Mouse (Mus musculus): ENCODE results near the gene Scn3b. TPM values are rescaled to one million over a fixed set of nuclear protein-coding genes. Genes with fewer than 3 reads are reported as not detected.

Gene Scn3b
- polyA plus RNA-seq, 1 experiment from 2014 or later, result 37.6 TPM

GRCm38 (mm10) chr9:40263874-40264273 lies 5.1 kb upstream of the Scn3b start:
- no peaks in the 10 kb centered on the region for H3K9me3 ChIP-seq (ENCODE audit: low read length)
- H3K4me1 ChIP-seq (ENCODE audit: insufficient read depth, low read depth, low read length), result no peaks in the 10 kb centered on the region
- no peak overlapping the region for H3K27ac ChIP-seq (ENCODE audit: low read length)
- no peaks in the 10 kb centered on the region for H3K36me3 ChIP-seq (ENCODE audit: insufficient read depth, low read length)
- 45% methylated on average over 6 of the region's 6 CpGs for WGBS
- H3K4me3 ChIP-seq (ENCODE audit: low read depth, low read length), result no peak overlapping the region
- no peak for ATAC-seq
- no peak overlapping the region for H3K4me2 ChIP-seq (replicated peaks; ENCODE audit: low read depth, low read length)
- no peak overlapping the region for H3K9ac ChIP-seq (replicated peaks; ENCODE audit: low read depth)
- 0 out of 2 replicates have a peak, but pooled peaks cover 5% of the 10 kb centered on the region for H3K27me3 ChIP-seq (replicated peaks; ENCODE audit: insufficient read depth, low read length)
- TF ChIP-seq EP300 (IDR thresholded peaks at IDR 0.05), result no peak
- TF ChIP-seq CTCF (IDR thresholded peaks at IDR 0.05), result no peak
- no peak for DNase-seq (ENCODE audit: low spot score)

GRCm38 (mm10) chr9:40268040-40268747 lies 823 bp upstream of the Scn3b start:
- Histone ChIP-seq H3K4me3 (ENCODE audit: low read depth, low read length) (no peak overlapping the region), H3K4me1 (ENCODE audit: insufficient read depth, low read depth, low read length) (no peaks in the 10 kb centered on the region), H3K9me3 (ENCODE audit: low read length) (no peaks in the 10 kb centered on the region), H3K27me3 (replicated peaks; ENCODE audit: insufficient read depth, low read length) (0 out of 2 replicates have a peak, but pooled peaks cover 9% of the 10 kb centered on the region), H3K4me2 (replicated peaks; ENCODE audit: low read depth, low read length) (peak overlapping the region; percentile 56), H3K9ac (replicated peaks; ENCODE audit: low read depth) (no peak overlapping the region), H3K36me3 (ENCODE audit: insufficient read depth, low read length) (no peaks in the 10 kb centered on the region), H3K27ac (ENCODE audit: low read length) (no peak overlapping the region)
- 14% methylated on average over 21 of the region's 21 CpGs for WGBS
- DNase-seq (ENCODE audit: low spot score) (peak; percentile 29), ATAC-seq (no peak)
- TF ChIP-seq EP300 (IDR thresholded peaks at IDR 0.05) (no peak), CTCF (IDR thresholded peaks at IDR 0.05) (peak; percentile 23; the same call in 1 of the 2 replicates)

- Histone ChIP-seq H3K9me3 (ENCODE audit: low read length) (no peaks in the 10 kb centered on the region), H3K4me1 (ENCODE audit: insufficient read depth, low read depth, low read length) (no peaks in the 10 kb centered on the region; the same call in 1 of the 2 replicates), H3K4me3 (ENCODE audit: low read depth, low read length) (peak overlapping the region; percentile 34; the same call in 1 of the 2 replicates), H3K4me2 (replicated peaks; ENCODE audit: low read depth, low read length) (peak overlapping the region; percentile 56), H3K9ac (replicated peaks; ENCODE audit: low read depth) (no peak overlapping the region), H3K27me3 (replicated peaks; ENCODE audit: insufficient read depth, low read length) (0 out of 2 replicates have a peak, but pooled peaks cover 9% of the 10 kb centered on the region), H3K36me3 (ENCODE audit: insufficient read depth, low read length) (no peaks in the 10 kb centered on the region), H3K27ac (ENCODE audit: low read length) (0 out of 2 replicates have a peak overlapping the region, but pooled peaks have one; percentile 26)
- WGBS, result 0% methylated on average over 4 of the region's 4 CpGs
- DNase-seq (ENCODE audit: low spot score) (no peak), ATAC-seq (0 out of 2 replicates have a peak, but pooled peaks have one; percentile 10)
- TF ChIP-seq CTCF (IDR thresholded peaks at IDR 0.05), result no peak
- TF ChIP-seq EP300 (IDR thresholded peaks at IDR 0.05), result no peak
These were observed 292 bp upstream of the Scn3b start for GRCm38 (mm10) chr9:40268748-40269102.

GRCm38 (mm10) chr9:40269880-40270279 lies 863 bp downstream of the Scn3b start:
- Histone ChIP-seq H3K4me1 (ENCODE audit: insufficient read depth, low read depth, low read length) (no peaks in the 10 kb centered on the region; the same call in 1 of the 2 replicates), H3K36me3 (ENCODE audit: insufficient read depth, low read length) (no peaks in the 10 kb centered on the region), H3K9me3 (ENCODE audit: low read length) (no peaks in the 10 kb centered on the region), H3K9ac (replicated peaks; ENCODE audit: low read depth) (no peak overlapping the region), H3K4me3 (ENCODE audit: low read depth, low read length) (peak overlapping the region; percentile 34), H3K4me2 (replicated peaks; ENCODE audit: low read depth, low read length) (peak overlapping the region; percentile 56), H3K27me3 (replicated peaks; ENCODE audit: insufficient read depth, low read length) (0 out of 2 replicates have a peak, but pooled peaks cover 9% of the 10 kb centered on the region), H3K27ac (ENCODE audit: low read length) (peak overlapping the region; percentile 26; the same call in 1 of the 2 replicates)
- WGBS, result 27% methylated on average over 8 of the region's 8 CpGs
- DNase-seq (ENCODE audit: low spot score), result no peak
- TF ChIP-seq EP300 (IDR thresholded peaks at IDR 0.05) (no peak), CTCF (IDR thresholded peaks at IDR 0.05) (no peak)
- no peak for ATAC-seq

GRCm38 (mm10) chr9:40271075-40271474 lies 2.1 kb downstream of the Scn3b start:
- no peaks in the 10 kb centered on the region; the same call in 1 of the 2 replicates for H3K4me1 ChIP-seq (ENCODE audit: insufficient read depth, low read depth, low read length)
- no peak for ATAC-seq
- H3K9me3 ChIP-seq (ENCODE audit: low read length), result no peaks in the 10 kb centered on the region
- peak overlapping the region; percentile 5; the same call in 1 of the 2 replicates for H3K4me3 ChIP-seq (ENCODE audit: low read depth, low read length)
- WGBS, result 40% methylated on average over 3 of the region's 3 CpGs
- no peak overlapping the region for H3K27ac ChIP-seq (ENCODE audit: low read length)
- TF ChIP-seq EP300 (IDR thresholded peaks at IDR 0.05), result no peak
- H3K4me2 ChIP-seq (replicated peaks; ENCODE audit: low read depth, low read length), result peak overlapping the region; percentile 56; the same call in 1 of the 2 replicates
- no peak overlapping the region for H3K9ac ChIP-seq (replicated peaks; ENCODE audit: low read depth)
- no peak for DNase-seq (ENCODE audit: low spot score)
- no peaks in the 10 kb centered on the region for H3K36me3 ChIP-seq (ENCODE audit: insufficient read depth, low read length)
- 0 out of 2 replicates have a peak, but pooled peaks cover 9% of the 10 kb centered on the region for H3K27me3 ChIP-seq (replicated peaks; ENCODE audit: insufficient read depth, low read length)

GRCm38 (mm10) chr9:40272822-40273221 lies 3.8 kb downstream of the Scn3b start:
- no peak overlapping the region for H3K27ac ChIP-seq (ENCODE audit: low read length)
- H3K4me3 ChIP-seq (ENCODE audit: low read depth, low read length), result no peak overlapping the region
- ATAC-seq (no peak), DNase-seq (ENCODE audit: low spot score) (no peak)
- WGBS, result 70% methylated on average over 7 of the region's 7 CpGs
- TF ChIP-seq EP300 (IDR thresholded peaks at IDR 0.05) (no peak), CTCF (IDR thresholded peaks at IDR 0.05) (no peak)
- no peak overlapping the region for H3K9ac ChIP-seq (replicated peaks; ENCODE audit: low read depth)
- no peaks in the 10 kb centered on the region; the same call in 1 of the 2 replicates for H3K4me1 ChIP-seq (ENCODE audit: insufficient read depth, low read depth, low read length)
- no peak overlapping the region for H3K4me2 ChIP-seq (replicated peaks; ENCODE audit: low read depth, low read length)
- H3K27me3 ChIP-seq (replicated peaks; ENCODE audit: insufficient read depth, low read length), result 0 out of 2 replicates have a peak, but pooled peaks cover 9% of the 10 kb centered on the region
- H3K36me3 ChIP-seq (ENCODE audit: insufficient read depth, low read length), result no peaks in the 10 kb centered on the region
- no peaks in the 10 kb centered on the region for H3K9me3 ChIP-seq (ENCODE audit: low read length)
